Mouse (Mus musculus) neural tube, embryonic 11.5 days (tissue): ENCODE data around the gene Slit3. TPM values are rescaled to one million over a fixed set of nuclear protein-coding genes. Genes with fewer than 3 reads are reported as not detected.

ENCODE experiments used
- ATAC-seq: fragments of 200-750 bp; cut with Nextera tagmentation; 2 replicates; pipeline ENCODE4 v1.8.0; 2017; ENCODE audit warnings: moderate number of reproducible peaks, mild to moderate bottlenecking, moderate TSS enrichment, moderate library complexity; ENCODE audit not compliant: insufficient read depth, low FRiP score, low TSS enrichment
- DNase-seq: peaks from one replicate; pipeline ENCODE4 v3.0.0-alpha.2; 2015; ENCODE audit warnings: low spot score
- H3K27ac ChIP-seq: fragments of 300-500 bp; sonication (generic); 2 replicates; pipeline ENCODE4 v1.5.1; 2014; ENCODE audit warnings: low read depth, mild to moderate bottlenecking, low read length
- H3K27me3 ChIP-seq: fragments of 300-500 bp; sonication (generic); 2 replicates; pipeline ENCODE4 v1.6.1; 2014; ENCODE audit warnings: mild to moderate bottlenecking, low read length, mixed read lengths; ENCODE audit not compliant: control insufficient read depth, insufficient read depth
- H3K36me3 ChIP-seq: fragments of 300-500 bp; sonication (generic); 2 replicates; pipeline ENCODE4 v1.6.1; 2014; ENCODE audit warnings: mild to moderate bottlenecking, low read length, moderate library complexity, mixed read lengths; ENCODE audit not compliant: control insufficient read depth, insufficient read depth
- H3K4me1 ChIP-seq: fragments of 300-500 bp; sonication (generic); 2 replicates; pipeline ENCODE4 v1.6.1; 2014; ENCODE audit warnings: low read length, mixed read lengths; ENCODE audit not compliant: control insufficient read depth, insufficient read depth
- H3K4me2 ChIP-seq: fragments of 300-500 bp; sonication (generic); 2 replicates; pipeline ENCODE4 v1.6.1; 2014; ENCODE audit warnings: low read depth, mild to moderate bottlenecking, moderate library complexity
- H3K4me3 ChIP-seq: fragments of 300-500 bp; sonication (generic); 2 replicates; pipeline ENCODE4 v1.5.1; 2014; ENCODE audit warnings: low read depth, low read length
- H3K9ac ChIP-seq: fragments of 300-500 bp; sonication (generic); 2 replicates; pipeline ENCODE4 v1.6.1; 2014; ENCODE audit warnings: mild to moderate bottlenecking, low read length
- H3K9me3 ChIP-seq: fragments of 300-500 bp; sonication (generic); 2 replicates; pipeline ENCODE4 v1.6.1; 2016; ENCODE audit warnings: low read length; ENCODE audit not compliant: control insufficient read depth
- WGBS: fragments of 180-500 bp; shearing (Covaris S2); extraction: QIAGEN DNeasy Blood & Tissue Kit; methylation state at CpG from one replicate; pipeline ENCODE4 v1.1.7; 2014; 5-methylcytosine and 5-hydroxymethylcytosine counted together
- polyA plus RNA-seq: library from polyadenylated mRNA; unstranded; fragments of >200 nt; fragmentation: Nextera tagmentation; extraction: Ambion mirVana; gene quantifications from 2 replicates; pipeline ENCODE4 v1.2.1, GENCODE M21; 2014

Gene Slit3
- polyA plus RNA-seq, 1 experiment from 2014 or later: 41.3 TPM

- no peaks in the 10 kb centered on the region for H3K27me3 ChIP-seq
- H3K27ac ChIP-seq: no peak overlapping the region
- no peaks in the 10 kb centered on the region for H3K9me3 ChIP-seq
- ATAC-seq (no peak), DNase-seq (no peak)
- H3K4me3 ChIP-seq: no peak overlapping the region
- 85% methylated on average over 8 of the region's 8 CpGs for WGBS
- no peak overlapping the region for H3K4me2 ChIP-seq
- H3K36me3 ChIP-seq: no peaks in the 10 kb centered on the region
- no peak overlapping the region for H3K9ac ChIP-seq
- H3K4me1 ChIP-seq: peaks cover 5% of the 10 kb centered on the region
Measured at GRCm38 (mm10) chr11:35497961-35498360, 376.9 kb downstream of the Slit3 start.

DNA sequence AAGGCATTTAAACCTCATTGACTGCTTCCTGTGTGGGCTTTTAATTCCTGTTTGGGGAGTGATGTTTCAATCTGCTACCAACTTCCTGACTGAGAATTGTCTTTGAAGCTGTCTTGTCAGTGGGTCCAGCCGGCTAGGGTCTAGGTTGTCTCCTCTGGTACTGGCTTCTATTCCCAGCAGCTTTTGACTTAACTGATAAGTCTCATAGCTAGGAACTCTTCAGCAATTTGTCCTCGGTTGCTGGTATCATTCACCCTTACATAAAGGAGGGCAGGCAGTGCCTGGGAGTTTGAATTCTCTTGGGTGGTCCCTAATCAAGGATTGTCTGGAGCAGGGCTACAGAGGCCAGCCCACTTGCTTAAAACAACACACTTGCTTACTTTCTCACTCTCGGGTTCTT, 381.1 kb downstream of the Slit3 start:
- no peak for ATAC-seq
- Histone ChIP-seq H3K27me3 (no peaks in the 10 kb centered on the region), H3K4me2 (no peak overlapping the region), H3K9me3 (no peaks in the 10 kb centered on the region), H3K36me3 (no peaks in the 10 kb centered on the region), H3K27ac (0 out of 2 replicates have a peak overlapping the region, but pooled peaks have one; percentile 27), H3K4me1 (peaks cover 20% of the 10 kb centered on the region), H3K9ac (no peak overlapping the region), H3K4me3 (no peak overlapping the region)
- 9% methylated on average over 3 of the region's 3 CpGs for WGBS
- no peak for DNase-seq

DNA sequence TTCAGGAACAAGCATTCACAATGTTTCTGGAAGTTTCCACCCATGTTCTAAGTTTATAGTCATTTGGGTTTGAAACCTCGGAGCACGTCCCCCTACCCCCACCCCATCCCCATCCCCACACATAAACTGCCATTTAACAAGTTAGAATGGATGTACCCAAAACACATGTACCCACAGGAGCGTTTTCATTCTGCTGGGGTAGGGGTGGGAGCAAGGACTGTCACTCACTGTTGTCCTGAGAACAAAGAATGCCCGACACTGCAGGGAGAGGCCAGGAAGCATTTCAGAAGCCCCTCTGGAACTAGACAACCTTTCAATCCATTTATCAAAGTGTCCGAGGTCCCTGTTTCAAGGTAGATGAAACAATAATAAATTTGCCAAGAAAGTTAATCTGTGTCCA, 383.0 kb downstream of the Slit3 start:
- no peaks in the 10 kb centered on the region for H3K27me3 ChIP-seq
- ATAC-seq (no peak), DNase-seq (no peak)
- WGBS: 27% methylated on average over 5 of the region's 5 CpGs
- no peak overlapping the region for H3K4me2 ChIP-seq
- no peak overlapping the region for H3K4me3 ChIP-seq
- peaks cover 30% of the 10 kb centered on the region for H3K4me1 ChIP-seq
- no peak overlapping the region for H3K27ac ChIP-seq
- H3K36me3 ChIP-seq: no peaks in the 10 kb centered on the region
- no peaks in the 10 kb centered on the region for H3K9me3 ChIP-seq
- H3K9ac ChIP-seq: no peak overlapping the region

- DNase-seq (no peak), ATAC-seq (peak; percentile 33; the same call in 1 of the 2 replicates)
- Histone ChIP-seq H3K27me3 (no peaks in the 10 kb centered on the region), H3K27ac (peak overlapping the region; percentile 69; the same call in 1 of the 2 replicates), H3K36me3 (no peaks in the 10 kb centered on the region), H3K9ac (no peak overlapping the region), H3K4me2 (no peak overlapping the region), H3K4me3 (no peak overlapping the region), H3K4me1 (peaks cover 30% of the 10 kb centered on the region), H3K9me3 (no peaks in the 10 kb centered on the region)
- 27% methylated on average over 8 of the region's 8 CpGs for WGBS
Measured at GRCm38 (mm10) chr11:35504916-35505315, 383.9 kb downstream of the Slit3 start.

GRCm38 (mm10) chr11:35505316-35505715, 384.3 kb downstream of the Slit3 start:
- Histone ChIP-seq H3K4me2 (no peak overlapping the region), H3K27me3 (no peaks in the 10 kb centered on the region)

GRCm38 (mm10) chr11:35505817-35506216, 384.8 kb downstream of the Slit3 start:
- Histone ChIP-seq H3K27ac (peak overlapping the region; percentile 69), H3K9me3 (no peaks in the 10 kb centered on the region), H3K4me3 (no peak overlapping the region), H3K9ac (no peak overlapping the region), H3K4me1 (peaks cover 36% of the 10 kb centered on the region), H3K27me3 (no peaks in the 10 kb centered on the region), H3K4me2 (no peak overlapping the region), H3K36me3 (no peaks in the 10 kb centered on the region)
- DNase-seq (peak; percentile 72), ATAC-seq (peak; percentile 48)
- 10% methylated on average over 9 of the region's 9 CpGs for WGBS

More at GRCm38 (mm10) chr11:35505316-35505715, 384.3 kb downstream of the Slit3 start:
- DNase-seq (no peak), ATAC-seq (0 out of 2 replicates have a peak, but pooled peaks have one; percentile 18)
- Histone ChIP-seq H3K4me1 (peaks cover 33% of the 10 kb centered on the region), H3K9me3 (no peaks in the 10 kb centered on the region), H3K27ac (peak overlapping the region; percentile 69), H3K9ac (no peak overlapping the region), H3K4me3 (no peak overlapping the region), H3K36me3 (no peaks in the 10 kb centered on the region)
- 59% methylated on average over 4 of the region's 4 CpGs for WGBS

DNA sequence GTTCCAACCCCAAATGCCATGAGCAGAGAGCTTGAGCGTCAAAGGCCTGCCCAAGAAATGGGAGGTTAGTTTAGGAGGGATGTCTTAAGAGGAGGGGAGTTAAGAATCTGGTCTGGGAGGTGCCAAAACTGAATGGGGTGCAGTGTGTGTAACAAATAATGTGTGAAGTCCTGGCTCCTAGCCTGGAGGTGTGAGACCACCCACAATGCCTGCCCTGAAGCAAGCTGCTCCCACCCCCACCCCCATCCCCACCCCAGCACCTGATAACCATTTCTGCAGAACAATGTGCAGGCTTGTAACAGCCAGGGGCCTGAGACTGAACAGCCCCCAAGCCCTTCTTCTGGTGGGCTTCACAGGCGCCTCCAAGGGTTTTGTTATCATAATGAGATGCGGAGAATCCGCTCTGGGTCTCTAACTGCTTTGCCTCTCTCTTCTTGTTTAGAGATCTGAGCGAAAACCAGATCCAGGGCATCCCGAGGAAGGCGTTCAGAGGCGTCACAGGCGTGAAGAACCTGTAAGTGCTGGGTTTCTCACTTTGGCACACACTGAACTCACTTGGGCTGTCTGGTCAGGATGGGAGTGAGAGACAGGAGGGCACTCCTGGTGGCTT, 386.9 kb downstream of the Slit3 start:
- no peak overlapping the region for H3K4me2 ChIP-seq
- H3K36me3 ChIP-seq: no peaks in the 10 kb centered on the region
- H3K9ac ChIP-seq: no peak overlapping the region
- DNase-seq (no peak), ATAC-seq (no peak)
- no peak overlapping the region for H3K4me3 ChIP-seq
- H3K4me1 ChIP-seq: peaks cover 37% of the 10 kb centered on the region
- H3K9me3 ChIP-seq: no peaks in the 10 kb centered on the region
- no peaks in the 10 kb centered on the region for H3K27me3 ChIP-seq
- 0 out of 2 replicates have a peak overlapping the region, but pooled peaks have one; percentile 37 for H3K27ac ChIP-seq
- 27% methylated on average over 9 of the region's 9 CpGs for WGBS

GRCm38 (mm10) chr11:35512686-35513085, 391.7 kb downstream of the Slit3 start:
- DNase-seq (peak; percentile 49), ATAC-seq (peak; percentile 43; the same call in 1 of the 2 replicates)
- no peaks in the 10 kb centered on the region for H3K36me3 ChIP-seq
- H3K27ac ChIP-seq: peak overlapping the region; percentile 30; the same call in 1 of the 2 replicates
- H3K4me1 ChIP-seq: peaks cover 28% of the 10 kb centered on the region
- H3K9me3 ChIP-seq: no peaks in the 10 kb centered on the region; the same call in 1 of the 2 replicates
- no peak overlapping the region for H3K4me2 ChIP-seq
- no peak overlapping the region for H3K4me3 ChIP-seq
- H3K9ac ChIP-seq: no peak overlapping the region
- H3K27me3 ChIP-seq: no peaks in the 10 kb centered on the region
- 3% methylated on average over 4 of the region's 4 CpGs for WGBS

DNA sequence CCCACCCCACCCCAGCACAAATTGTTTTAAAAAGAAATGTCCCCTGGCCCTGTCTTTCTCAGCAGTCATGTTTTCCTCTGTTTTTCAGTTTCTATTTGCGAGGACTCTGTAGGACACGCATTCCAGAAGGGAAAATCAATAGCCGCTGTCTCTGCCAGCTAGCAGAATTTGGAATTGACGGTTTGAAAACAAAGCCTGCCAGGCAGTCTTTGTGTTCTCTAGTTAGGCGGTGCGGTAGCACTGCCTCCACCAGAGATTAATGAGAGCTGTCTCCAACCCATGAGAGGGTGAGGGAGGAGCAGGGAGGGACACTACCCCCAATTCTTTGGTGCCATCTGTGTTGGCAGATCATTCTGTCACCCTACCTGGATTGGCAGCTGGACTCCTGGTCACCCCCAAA, 392.3 kb downstream of the Slit3 start:
- Histone ChIP-seq H3K27me3 (no peaks in the 10 kb centered on the region), H3K27ac (peak overlapping the region; percentile 30; the same call in 1 of the 2 replicates), H3K4me1 (peaks cover 26% of the 10 kb centered on the region), H3K4me3 (no peak overlapping the region), H3K9me3 (no peaks in the 10 kb centered on the region; the same call in 1 of the 2 replicates), H3K4me2 (no peak overlapping the region), H3K9ac (no peak overlapping the region), H3K36me3 (no peaks in the 10 kb centered on the region)
- WGBS: 4% methylated on average over 6 of the region's 6 CpGs
- ATAC-seq: peak; percentile 58
- peak; percentile 56 for DNase-seq
